ENCODE assay signal across 9 mouse cellular contexts in the genomic region with DNA sequence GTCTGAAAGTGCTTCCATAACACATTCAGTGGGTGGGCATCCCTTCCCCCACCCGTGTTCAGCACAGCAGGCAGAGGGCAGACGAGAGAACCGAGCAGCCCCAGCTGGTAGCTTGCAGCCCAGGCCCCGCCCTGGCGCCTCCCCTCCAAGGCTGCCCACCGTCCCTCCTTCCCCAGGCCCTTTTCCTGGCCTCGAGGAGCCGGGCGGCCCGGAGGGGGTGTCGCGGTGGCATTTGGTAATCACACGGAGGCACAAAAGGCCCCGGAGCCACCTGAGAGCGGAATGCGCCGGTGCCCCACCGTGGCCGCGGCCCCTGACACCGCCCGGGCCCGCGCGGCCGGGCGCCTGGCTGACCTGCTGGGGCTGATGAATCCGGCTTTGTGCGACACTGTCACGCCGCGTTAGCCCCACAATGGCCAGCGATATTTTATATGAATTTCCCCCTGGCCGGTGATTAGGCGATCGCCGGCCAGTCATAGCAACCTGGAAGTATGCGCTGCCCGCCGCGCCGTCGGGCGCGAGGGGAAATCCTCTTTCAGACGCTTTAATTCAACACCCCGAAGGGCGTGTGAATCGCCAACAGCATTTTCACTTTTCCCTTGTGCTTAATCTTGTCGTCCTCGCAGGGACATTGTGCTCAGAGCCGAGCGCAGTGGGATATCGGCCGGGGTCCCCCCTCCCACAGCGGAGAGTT. TPM values are rescaled to one million over a fixed set of nuclear protein-coding genes. Genes with fewer than 3 reads are reported as not detected.
DNase-seq lines count a peak whose midpoint lies in the region; TF ChIP-seq lines count a peak whose summit lies in the region.
"Had no signal": no experiment of that assay in that cellular context is flagged by ENCODE, and none has a peak within 500 bp of the region (broad histone marks: within the 10 kb centered on the region; RNA-seq: fewer than 3 reads in every experiment).

No protein-coding gene starts in this region.

- intact Hi-C loops in heart, postnatal 10 days (cut with DNase I) = no loop called here

- TF ChIP-seq POLR2A in cortical plate, adult 2 months (IDR thresholded peaks at IDR 0.05; ENCODE audit: extremely low read depth, insufficient read depth, low read length) = no peak

- peak; percentile 13 to 46 for DNase-seq in layer of hippocampus, adult 18-20 months (ENCODE audit: low spot score in 2 of 2)
- DNase-seq in layer of hippocampus, adult 8-10 months (ENCODE audit: low spot score in 2 of 2) = no peak
- DNase-seq in heart, postnatal 10 days = peak; percentile 33 to 53
- peak; percentile 27 for DNase-seq in layer of hippocampus, adult 9-11 months
- peak; percentile 72 for DNase-seq in lung, postnatal 14 days
- peak; percentile 83 for DNase-seq in retina, postnatal 1 day
- no peak for DNase-seq in adipocyte (ENCODE audit: low spot score)

- H3K4me3 ChIP-seq in cortical plate, adult 2 months (ENCODE audit: insufficient read depth, low read length) = peak overlapping the region; percentile 28

- H3K4me1 ChIP-seq in cortical plate, adult 2 months (ENCODE audit: control insufficient read depth, insufficient read depth, low read length) = no peaks in the 10 kb centered on the region

- TF ChIP-seq CTCF in cortical plate, adult 2 months (IDR thresholded peaks at IDR 0.05; ENCODE audit: extremely low read depth, insufficient read depth, low read length) = 0 out of 2 replicates have a peak, but pooled peaks have one; percentile 23

- no peak overlapping the region for H3K27ac ChIP-seq in cortical plate, adult 2 months (ENCODE audit: insufficient read depth, low read length)

RNA-seq across cellular contexts. Expression of a gene that starts 26.5 kb away (rescaled TPM):
- under 1 TPM in 1 of 2 experiments, not detected in 1; 0.25 TPM for total RNA-seq in layer of hippocampus, adult 18-20 months (2021)
- under 1 TPM in 3 of 4 experiments, not detected in 1; 0.10 to 0.22 (median 0.16) TPM for total RNA-seq in layer of hippocampus, adult 8-10 months (2022)
- polyA plus RNA-seq in cortical plate, adult 2 months (2012; rRNA removed) = 0.06 TPM in 1 of 2 replicates, not detected in the other
- not detected for total RNA-seq in heart, postnatal 10 days (2021)
- polyA plus RNA-seq: Patski had no signal

RNA-seq across cellular contexts. Expression of a gene that starts 35.9 kb away (rescaled TPM):
- 100 to 1,000 TPM; 512 to 556 TPM for total RNA-seq in layer of hippocampus, adult 18-20 months (2021)
- total RNA-seq in layer of hippocampus, adult 8-10 months (2022) = 100 to 1,000 TPM; 479 to 502 (median 488) TPM
- 569 and 571 TPM in 2 replicates for polyA plus RNA-seq in cortical plate, adult 2 months (2012; rRNA removed)
- 100 to 1,000 TPM; 339 to 344 TPM for total RNA-seq in heart, postnatal 10 days (2021)

RNA-seq across cellular contexts. Expression of a gene that starts 42.7 kb away (rescaled TPM):
- total RNA-seq in layer of hippocampus, adult 18-20 months (2021) = 1 to 10 TPM; 3.5 to 4.1 TPM
- 1 to 10 TPM; 2.9 to 7.3 (median 4.5) TPM for total RNA-seq in layer of hippocampus, adult 8-10 months (2022)
- 15.9 and 18.5 TPM in 2 replicates for polyA plus RNA-seq in cortical plate, adult 2 months (2012; rRNA removed)
- total RNA-seq in heart, postnatal 10 days (2021) = 1 to 10 TPM; 6.1 to 7.5 TPM

RNA-seq across cellular contexts. Expression of a gene that starts 55.9 kb away (rescaled TPM):
- total RNA-seq in layer of hippocampus, adult 18-20 months (2021) = 10 to 100 TPM; 26.6 to 27.3 TPM
- 10 to 100 TPM; 18.9 to 24.8 (median 22.0) TPM for total RNA-seq in layer of hippocampus, adult 8-10 months (2022)
- polyA plus RNA-seq in cortical plate, adult 2 months (2012; rRNA removed) = 29.5 and 31.0 TPM in 2 replicates
- 10 to 100 TPM in 1 of 2 experiments, 1 to 10 TPM in 1; 9.4 to 12.3 TPM for total RNA-seq in heart, postnatal 10 days (2021)

Comparison
In these comparisons a context has a peak if more than half of its experiments do, and no peak if none do; other contexts are left out.
1. DNase-seq: peak in layer of hippocampus, adult 18-20 months (2 of 2), heart, postnatal 10 days (2 of 2), layer of hippocampus, adult 9-11 months (single experiment), lung, postnatal 14 days (single experiment) and retina, postnatal 1 day (single experiment); none in layer of hippocampus, adult 8-10 months (0 of 2) and adipocyte (single experiment).